Mouse (Mus musculus) G1E (cell line): Measurements from ENCODE around the gene Fgd2.

Experiments
- CTCF ChIP-seq: IDR thresholded peaks from 2 replicates; pipeline ENCODE4 v1.5.1; 2012; ENCODE audit warnings: low read depth, low read length, inconsistent platforms, mixed read lengths
- GATA1 ChIP-seq: IDR thresholded peaks from 2 replicates; pipeline ENCODE4 v1.6.1; 2012; ENCODE audit warnings: borderline replicate concordance, low read length, inconsistent platforms, mixed read lengths

DNA sequence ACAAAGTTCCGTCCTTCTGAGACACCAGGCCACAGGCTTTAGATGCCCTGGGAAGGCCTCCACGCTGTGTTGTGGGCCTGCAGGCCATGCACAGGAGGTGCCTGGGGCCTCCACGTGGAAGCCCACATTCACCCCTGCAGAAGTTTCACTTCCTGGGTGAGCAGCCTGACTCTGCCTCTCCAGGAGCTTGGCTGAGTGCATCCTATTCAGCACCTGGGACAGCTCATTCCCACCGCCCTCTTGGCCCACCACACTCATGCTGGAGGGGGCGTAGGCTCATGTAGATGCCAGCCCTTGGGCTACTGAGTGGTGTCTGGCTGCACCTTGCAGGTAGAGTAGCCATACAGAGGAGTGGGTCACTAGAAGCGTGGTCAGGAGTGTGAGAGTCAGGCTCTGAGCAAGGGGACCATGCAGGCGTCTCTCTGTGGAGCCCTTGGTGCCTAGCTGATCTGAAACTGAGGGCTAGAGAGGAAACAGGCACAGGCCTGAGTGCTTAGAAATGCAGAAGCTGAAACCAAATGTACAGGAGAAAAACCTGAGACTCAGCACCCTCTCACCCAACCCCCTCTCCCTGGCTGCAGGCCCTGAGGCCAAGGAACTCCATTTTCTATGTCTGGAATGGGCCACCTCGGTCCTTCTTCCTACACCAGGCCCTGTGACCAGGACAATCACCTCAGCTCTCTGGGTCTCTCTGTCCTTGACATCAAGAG lies 1.4 kb downstream of the Fgd2 start:
- TF ChIP-seq CTCF (no peak), GATA1 (no peak)
